Mouse (Mus musculus) CH12.LX (cell line): ENCODE measurements at regions not wholly inside any gene's neighbourhood (a gene's known extent, or its start where the extent isn't known, plus 50 kb on each side); places are given as distances from the start of the nearest gene placed in this dataset.

Experiments
- DNase-seq: peaks from one replicate; pipeline ENCODE4 v3.0.0-alpha.2; 2013; ENCODE audit errors: extremely low read depth
- H3K27ac ChIP-seq: 2 replicates; pipeline ENCODE4 v1.5.1; 2012; ENCODE audit warnings: low read depth, mild to moderate bottlenecking, control low read depth, moderate library complexity; ENCODE audit not compliant: insufficient read depth
- H3K27me3 ChIP-seq: replicated peaks from 2 replicates; pipeline ENCODE3; 2012; ENCODE audit warnings: inconsistent platforms
- H3K36me3 ChIP-seq, 2 experiments: replicated peaks in 1 of 2; 2 replicates each; pipeline versions ENCODE3 to v1.6.1; 2012; ENCODE audit warnings: inconsistent platforms in 1 of 2, low read length in 1 of 2, mild to moderate bottlenecking in 1 of 2, mixed read lengths in 1 of 2, moderate library complexity in 1 of 2; ENCODE audit not compliant: control insufficient read depth in 1 of 2, insufficient read depth in 1 of 2
- H3K4me1 ChIP-seq, 2 experiments: 2 replicates each; pipeline ENCODE4 v1.6.1; 2012; ENCODE audit warnings: inconsistent platforms in 1 of 2, moderate library complexity in 1 of 2; ENCODE audit not compliant: insufficient read depth in 2 of 2, control insufficient read depth in 1 of 2
- H3K4me2 ChIP-seq: 2 replicates; pipeline ENCODE4 v1.6.1; 2012; ENCODE audit warnings: low read depth, mild to moderate bottlenecking, control low read depth; ENCODE audit not compliant: poor library complexity, insufficient read depth, severe bottlenecking
- H3K4me3 ChIP-seq, 3 experiments: fragments of 150-350 bp in 1 of 3; sonication (generic) in 1 of 3; replicated peaks in 1 of 3; 2 replicates each; pipeline versions ENCODE3 to v1.5.1; 2011 to 2012; ENCODE audit warnings: low read depth in 2 of 3, low read length in 2 of 3, mild to moderate bottlenecking in 2 of 3, moderate library complexity in 2 of 3, control low read depth in 1 of 3, improper control_type of control experiment in 1 of 3, inconsistent platforms in 1 of 3, mixed read lengths in 1 of 3; ENCODE audit not compliant: poor library complexity in 1 of 3
- H3K79me2 ChIP-seq: replicated peaks from 2 replicates; pipeline ENCODE4 v1.6.1; 2012; ENCODE audit warnings: mild to moderate bottlenecking, moderate library complexity; ENCODE audit not compliant: control insufficient read depth, poor library complexity, insufficient read depth, severe bottlenecking; ENCODE audit errors: extremely low read depth
- H3K9ac ChIP-seq: 2 replicates; pipeline ENCODE4 v1.6.1; 2012; ENCODE audit warnings: low read depth, mild to moderate bottlenecking, control low read depth, moderate library complexity; ENCODE audit not compliant: insufficient read depth
- H3K9me3 ChIP-seq: replicated peaks from 2 replicates; pipeline ENCODE3; 2012; ENCODE audit warnings: low read length, inconsistent platforms, mixed read lengths
- ELF1 ChIP-seq: IDR thresholded peaks from 2 replicates; pipeline ENCODE4 v1.6.1; 2014; ENCODE audit warnings: low read depth, mild to moderate bottlenecking, inconsistent platforms, low read length, improper control_type of control experiment
- EP300 ChIP-seq: IDR thresholded peaks from 2 replicates; pipeline ENCODE4 v1.6.1; 2011; ENCODE audit warnings: low read length, improper control_type of control experiment
- ETS1 ChIP-seq: conservative IDR thresholded peaks from 2 replicates; pipeline ENCODE4 v1.6.1; 2012; ENCODE audit warnings: low read depth, mild to moderate bottlenecking, inconsistent platforms, low read length, improper control_type of control experiment, moderate library complexity
- GABPA ChIP-seq: IDR thresholded peaks from 2 replicates; pipeline ENCODE4 v1.6.1; 2012; ENCODE audit warnings: low read depth, low read length, improper control_type of control experiment, inconsistent platforms; ENCODE audit not compliant: insufficient replicate concordance
- HCFC1 ChIP-seq: IDR thresholded peaks from 2 replicates; pipeline ENCODE4 v1.6.1; 2012; ENCODE audit warnings: low read depth, mild to moderate bottlenecking, inconsistent platforms, low read length, improper control_type of control experiment
- IRF4 ChIP-seq: IDR thresholded peaks from 2 replicates; pipeline ENCODE4 v1.6.1; 2014; ENCODE audit warnings: low read depth, mild to moderate bottlenecking, inconsistent platforms, low read length, improper control_type of control experiment
- JUN ChIP-seq: IDR thresholded peaks from 2 replicates; pipeline ENCODE4 v1.6.1; 2011; ENCODE audit warnings: low read depth, mild to moderate bottlenecking, low read length, improper control_type of control experiment, moderate library complexity; ENCODE audit not compliant: insufficient read depth
- MAZ ChIP-seq: IDR thresholded peaks from 2 replicates; pipeline ENCODE4 v1.6.1; 2012; ENCODE audit warnings: low read depth, mild to moderate bottlenecking, inconsistent platforms, low read length, improper control_type of control experiment, moderate library complexity
- NELFE ChIP-seq: IDR thresholded peaks from 2 replicates; pipeline ENCODE4 v1.6.1; 2011; ENCODE audit warnings: low read depth, low read length, improper control_type of control experiment
- POLR2A ChIP-seq: IDR thresholded peaks from 2 replicates; pipeline ENCODE4 v1.6.1; 2011; ENCODE audit warnings: low read depth, mild to moderate bottlenecking, improper control_type of control experiment, low read length
- POLR2AphosphoS2 ChIP-seq: IDR thresholded peaks from 2 replicates; pipeline ENCODE4 v1.6.1; 2011; ENCODE audit warnings: low read depth, low read length, improper control_type of control experiment
- RAD21 ChIP-seq: IDR thresholded peaks from 2 replicates; pipeline ENCODE4 v1.6.1; 2011; ENCODE audit warnings: low read depth, mild to moderate bottlenecking, low read length, improper control_type of control experiment, moderate library complexity
- SIN3A ChIP-seq: IDR thresholded peaks from 2 replicates; pipeline ENCODE4 v1.6.1; 2012; ENCODE audit warnings: low read length, improper control_type of control experiment, inconsistent platforms
- TBP ChIP-seq: conservative IDR thresholded peaks from 2 replicates; pipeline ENCODE4 v1.6.1; 2011; ENCODE audit warnings: low read depth, low read length, improper control_type of control experiment
- UBTF ChIP-seq: IDR thresholded peaks from 2 replicates; pipeline ENCODE4 v1.6.1; 2012; ENCODE audit warnings: low read depth, mild to moderate bottlenecking, inconsistent platforms, low read length, improper control_type of control experiment, moderate library complexity
- ZNF384 ChIP-seq: IDR thresholded peaks from 2 replicates; pipeline ENCODE4 v1.6.1; 2012; ENCODE audit warnings: low read depth, low read length, improper control_type of control experiment, inconsistent platforms
- dilution Hi-C: fragments of 300-500 bp; cut with MboI; formaldehyde crosslinking; loops from 2 replicates; pipeline ENCODE4 v1.14.3; 2020; ENCODE audit warnings: low sequenced_read_pairs; ENCODE audit not compliant: extremely low pct_unique_long_range_greater_than_20kb, extremely low pct_ligation_motif_present
- in situ Hi-C: fragments of 300-500 bp; cut with MboI; formaldehyde crosslinking; loops from 3 replicates; pipeline ENCODE4 v1.14.3; 2019; ENCODE audit warnings: low sequenced_read_pairs, low pct_ligation_motif_present, low pct_unique_long_range_greater_than_20kb, mixed read lengths

- Histone ChIP-seq H3K27me3 (no peaks in the 10 kb centered on the region), H3K4me1 (no peaks in the 10 kb centered on the region), H3K4me3 (no peak overlapping the region), H3K36me3 (no peaks in the 10 kb centered on the region), H3K79me2 (no peaks in the 10 kb centered on the region), H3K27ac (no peak overlapping the region), H3K9ac (no peak overlapping the region), H3K9me3 (peaks cover 18% of the 10 kb centered on the region), H3K4me2 (no peak overlapping the region)
- in situ Hi-C loops: no loop called here
- dilution Hi-C loops: no loop called here
- DNase-seq: no peak
- TF ChIP-seq JUN (no peak), TBP (no peak), EP300 (no peak), RAD21 (no peak), GABPA (no peak), SIN3A (no peak), POLR2A (no peak), ZNF384 (no peak), ELF1 (no peak), IRF4 (no peak)
Observed at GRCm38 (mm10) chr1:117364066-117364465, 332.9 kb upstream of the Gm28363 start.

- in situ Hi-C loops: no loop called here
- H3K9ac ChIP-seq: no peak overlapping the region
- peaks cover 15% of the 10 kb centered on the region for H3K9me3 ChIP-seq
- no peaks in the 10 kb centered on the region for H3K79me2 ChIP-seq
- no peak overlapping the region for H3K4me2 ChIP-seq
- no peak overlapping the region for H3K27ac ChIP-seq
- no peak overlapping the region for H3K4me3 ChIP-seq
- H3K36me3 ChIP-seq: no peaks in the 10 kb centered on the region
- no peaks in the 10 kb centered on the region for H3K27me3 ChIP-seq
- no peak for DNase-seq
- TF ChIP-seq ETS1: no peak
- TF ChIP-seq POLR2AphosphoS2: no peak
- no peak for TF ChIP-seq MAZ
- no peak for TF ChIP-seq HCFC1
- no peak for TF ChIP-seq UBTF
- TF ChIP-seq JUN: no peak
- no peak for TF ChIP-seq NELFE
- TF ChIP-seq, all 38 proteins: peak for 0
- dilution Hi-C loops: no loop called here
- no peaks in the 10 kb centered on the region for H3K4me1 ChIP-seq
Observed at GRCm38 (mm10) chr1:117412349-117412748, 284.6 kb upstream of the Gm28363 start.
